Mouse (Mus musculus) forebrain, embryonic 12.5 days (tissue): ENCODE measurements at regions not wholly inside any gene's neighbourhood (a gene's known extent, or its start where the extent isn't known, plus 50 kb on each side); places are given as distances from the start of the nearest gene placed in this dataset.

Experiments used
- ATAC-seq: fragments of 200-750 bp; cut with Nextera tagmentation; 2 replicates; pipeline ENCODE4 v1.8.0; 2017; ENCODE audit warnings: moderate TSS enrichment; ENCODE audit not compliant: low FRiP score
- H3K27ac ChIP-seq: fragments of 300-500 bp; sonication (generic); 2 replicates; pipeline ENCODE4 v1.5.1; 2016; ENCODE audit warnings: mild to moderate bottlenecking
- H3K27me3 ChIP-seq: fragments of 300-500 bp; sonication (generic); 2 replicates; pipeline ENCODE4 v1.6.1; 2016; ENCODE audit warnings: mild to moderate bottlenecking
- H3K36me3 ChIP-seq: fragments of 300-500 bp; sonication (generic); replicated peaks from 2 replicates; pipeline ENCODE4 v1.6.1; 2016; ENCODE audit warnings: mild to moderate bottlenecking
- H3K4me1 ChIP-seq: fragments of 300-500 bp; sonication (generic); 2 replicates; pipeline ENCODE4 v1.6.1; 2016
- H3K4me2 ChIP-seq: fragments of 300-500 bp; sonication (generic); 2 replicates; pipeline ENCODE4 v1.6.1; 2016; ENCODE audit warnings: mild to moderate bottlenecking, moderate library complexity
- H3K4me3 ChIP-seq: fragments of 300-500 bp; sonication (generic); replicated peaks from 2 replicates; pipeline ENCODE4 v1.5.1; 2016; ENCODE audit warnings: mild to moderate bottlenecking
- H3K9ac ChIP-seq: fragments of 300-500 bp; sonication (generic); 2 replicates; pipeline ENCODE4 v1.6.1; 2016; ENCODE audit warnings: mild to moderate bottlenecking
- H3K9me3 ChIP-seq: fragments of 300-500 bp; sonication (generic); 2 replicates; pipeline ENCODE4 v1.6.1; 2016
- WGBS: fragments of 180-500 bp; shearing (Covaris S2); methylation state at CpG from one replicate; pipeline ENCODE4 v1.1.7; 2016; 5-methylcytosine and 5-hydroxymethylcytosine counted together

- Histone ChIP-seq H3K4me3 (no peak overlapping the region), H3K27ac (no peak overlapping the region), H3K36me3 (no peaks in the 10 kb centered on the region), H3K9ac (no peak overlapping the region), H3K9me3 (no peaks in the 10 kb centered on the region), H3K4me1 (peaks cover 19% of the 10 kb centered on the region; the same call in 1 of the 2 replicates), H3K27me3 (no peaks in the 10 kb centered on the region; the same call in 1 of the 2 replicates), H3K4me2 (no peak overlapping the region)
- 97% methylated on average over 4 of the region's 4 CpGs for WGBS
- ATAC-seq: no peak
Observed at GRCm38 (mm10) chr3:144104366-144104765, 100.7 kb downstream of the Lmo4 start.

GRCm38 (mm10) chr3:144099444-144099843 is 105.6 kb downstream of the Lmo4 start:
- H3K9ac ChIP-seq: no peak overlapping the region

GRCm38 (mm10) chr3:144098762-144099161 is 106.3 kb downstream of the Lmo4 start:
- H3K36me3 ChIP-seq: no peaks in the 10 kb centered on the region
- no peaks in the 10 kb centered on the region for H3K9me3 ChIP-seq
- no peaks in the 10 kb centered on the region; the same call in 1 of the 2 replicates for H3K4me1 ChIP-seq
- no peak overlapping the region for H3K4me3 ChIP-seq
- 61% methylated on average over 8 of the region's 8 CpGs for WGBS
- no peak overlapping the region for H3K4me2 ChIP-seq
- H3K27ac ChIP-seq: no peak overlapping the region
- peaks cover 5% of the 10 kb centered on the region; the same call in 1 of the 2 replicates for H3K27me3 ChIP-seq
- no peak overlapping the region for H3K9ac ChIP-seq
- no peak for ATAC-seq

More at GRCm38 (mm10) chr3:144099444-144099843, 105.6 kb downstream of the Lmo4 start:
- H3K9me3 ChIP-seq: no peaks in the 10 kb centered on the region
- no peak for ATAC-seq
- H3K27me3 ChIP-seq: peaks cover 5% of the 10 kb centered on the region; the same call in 1 of the 2 replicates
- no peak overlapping the region for H3K4me2 ChIP-seq
- H3K27ac ChIP-seq: no peak overlapping the region
- H3K4me3 ChIP-seq: no peak overlapping the region
- H3K36me3 ChIP-seq: no peaks in the 10 kb centered on the region
- WGBS: 96% methylated on average over 2 of the region's 2 CpGs
- no peaks in the 10 kb centered on the region; the same call in 1 of the 2 replicates for H3K4me1 ChIP-seq

GRCm38 (mm10) chr3:144091231-144091630 is 113.8 kb downstream of the Lmo4 start:
- no peaks in the 10 kb centered on the region for H3K36me3 ChIP-seq
- no peak overlapping the region for H3K9ac ChIP-seq
- no peak overlapping the region for H3K27ac ChIP-seq
- no peaks in the 10 kb centered on the region for H3K9me3 ChIP-seq
- H3K4me1 ChIP-seq: no peaks in the 10 kb centered on the region
- H3K4me2 ChIP-seq: no peak overlapping the region
- H3K4me3 ChIP-seq: no peak overlapping the region
- ATAC-seq: no peak
- WGBS: 94% methylated on average over 1 of the region's 1 CpGs
- 0 out of 2 replicates have a peak, but pooled peaks cover 6% of the 10 kb centered on the region for H3K27me3 ChIP-seq

GRCm38 (mm10) chr3:144089790-144090256 is 115.2 kb downstream of the Lmo4 start:
- 58% methylated on average over 8 of the region's 8 CpGs for WGBS
- no peak for ATAC-seq
- Histone ChIP-seq H3K36me3 (no peaks in the 10 kb centered on the region), H3K9ac (no peak overlapping the region), H3K4me3 (no peak overlapping the region), H3K4me2 (no peak overlapping the region), H3K27ac (no peak overlapping the region), H3K9me3 (no peaks in the 10 kb centered on the region), H3K4me1 (no peaks in the 10 kb centered on the region), H3K27me3 (0 out of 2 replicates have a peak, but pooled peaks cover 6% of the 10 kb centered on the region)

- Histone ChIP-seq H3K4me1 (no peaks in the 10 kb centered on the region), H3K4me2 (no peak overlapping the region), H3K27ac (no peak overlapping the region), H3K9ac (no peak overlapping the region), H3K36me3 (no peaks in the 10 kb centered on the region), H3K4me3 (no peak overlapping the region), H3K27me3 (0 out of 2 replicates have a peak, but pooled peaks cover 6% of the 10 kb centered on the region), H3K9me3 (no peaks in the 10 kb centered on the region)
- ATAC-seq: no peak
- 80% methylated on average over 18 of the region's 18 CpGs for WGBS
Observed at GRCm38 (mm10) chr3:144088261-144088884, 116.6 kb downstream of the Lmo4 start.

- Histone ChIP-seq H3K9ac (no peak overlapping the region), H3K4me2 (no peak overlapping the region), H3K4me3 (no peak overlapping the region), H3K4me1 (no peaks in the 10 kb centered on the region), H3K9me3 (no peaks in the 10 kb centered on the region), H3K27ac (no peak overlapping the region), H3K36me3 (no peaks in the 10 kb centered on the region), H3K27me3 (0 out of 2 replicates have a peak, but pooled peaks cover 6% of the 10 kb centered on the region)
- no peak for ATAC-seq
- 81% methylated on average over 7 of the region's 7 CpGs for WGBS
Observed at GRCm38 (mm10) chr3:144087771-144088170, 117.2 kb downstream of the Lmo4 start.

- ATAC-seq: no peak
- WGBS: 80% methylated on average over 3 of the region's 3 CpGs
- no peak overlapping the region for H3K27ac ChIP-seq
- no peak overlapping the region for H3K4me2 ChIP-seq
- no peaks in the 10 kb centered on the region for H3K4me1 ChIP-seq
- H3K9me3 ChIP-seq: no peaks in the 10 kb centered on the region
- H3K36me3 ChIP-seq: no peaks in the 10 kb centered on the region
- no peak overlapping the region for H3K9ac ChIP-seq
- no peak overlapping the region for H3K4me3 ChIP-seq
- H3K27me3 ChIP-seq: 0 out of 2 replicates have a peak, but pooled peaks cover 6% of the 10 kb centered on the region
Observed at GRCm38 (mm10) chr3:144086176-144086575, 118.8 kb downstream of the Lmo4 start.

GRCm38 (mm10) chr3:144079960-144080359 is 125.1 kb downstream of the Lmo4 start:
- H3K9ac ChIP-seq: no peak overlapping the region
- H3K27ac ChIP-seq: no peak overlapping the region
- H3K27me3 ChIP-seq: no peaks in the 10 kb centered on the region
- no peaks in the 10 kb centered on the region for H3K9me3 ChIP-seq
- no peak for ATAC-seq
- H3K4me2 ChIP-seq: no peak overlapping the region
- H3K36me3 ChIP-seq: no peaks in the 10 kb centered on the region
- no peaks in the 10 kb centered on the region for H3K4me1 ChIP-seq
- H3K4me3 ChIP-seq: no peak overlapping the region
- WGBS: 93% methylated on average over 3 of the region's 3 CpGs

GRCm38 (mm10) chr3:144078198-144078935 is 126.7 kb downstream of the Lmo4 start:
- H3K4me3 ChIP-seq: no peak overlapping the region
- no peaks in the 10 kb centered on the region for H3K4me1 ChIP-seq
- H3K36me3 ChIP-seq: no peaks in the 10 kb centered on the region
- H3K9ac ChIP-seq: no peak overlapping the region
- no peak for ATAC-seq
- H3K9me3 ChIP-seq: no peaks in the 10 kb centered on the region
- no peak overlapping the region for H3K27ac ChIP-seq
- H3K27me3 ChIP-seq: no peaks in the 10 kb centered on the region
- WGBS: 82% methylated on average over 13 of the region's 13 CpGs
- H3K4me2 ChIP-seq: no peak overlapping the region

- no peaks in the 10 kb centered on the region for H3K4me1 ChIP-seq
- no peak overlapping the region for H3K4me3 ChIP-seq
- H3K4me2 ChIP-seq: no peak overlapping the region
- no peak for ATAC-seq
- WGBS: 82% methylated on average over 10 of the region's 10 CpGs
- no peaks in the 10 kb centered on the region for H3K27me3 ChIP-seq
- H3K27ac ChIP-seq: no peak overlapping the region
- H3K9ac ChIP-seq: no peak overlapping the region
- H3K36me3 ChIP-seq: no peaks in the 10 kb centered on the region
- H3K9me3 ChIP-seq: no peaks in the 10 kb centered on the region
Observed at GRCm38 (mm10) chr3:144069979-144070540, 135.0 kb downstream of the Lmo4 start.

- H3K9ac ChIP-seq: no peak overlapping the region
- H3K4me3 ChIP-seq: no peak overlapping the region
- H3K4me1 ChIP-seq: no peaks in the 10 kb centered on the region
- H3K9me3 ChIP-seq: no peaks in the 10 kb centered on the region
- H3K27me3 ChIP-seq: no peaks in the 10 kb centered on the region
- no peak overlapping the region for H3K27ac ChIP-seq
- 79% methylated on average over 3 of the region's 3 CpGs for WGBS
- ATAC-seq: no peak
- H3K36me3 ChIP-seq: no peaks in the 10 kb centered on the region
- no peak overlapping the region for H3K4me2 ChIP-seq
Observed at GRCm38 (mm10) chr3:144067016-144067415, 138.0 kb downstream of the Lmo4 start.
